ENCODE assay signal across 10 mouse cellular contexts in the genomic region with DNA sequence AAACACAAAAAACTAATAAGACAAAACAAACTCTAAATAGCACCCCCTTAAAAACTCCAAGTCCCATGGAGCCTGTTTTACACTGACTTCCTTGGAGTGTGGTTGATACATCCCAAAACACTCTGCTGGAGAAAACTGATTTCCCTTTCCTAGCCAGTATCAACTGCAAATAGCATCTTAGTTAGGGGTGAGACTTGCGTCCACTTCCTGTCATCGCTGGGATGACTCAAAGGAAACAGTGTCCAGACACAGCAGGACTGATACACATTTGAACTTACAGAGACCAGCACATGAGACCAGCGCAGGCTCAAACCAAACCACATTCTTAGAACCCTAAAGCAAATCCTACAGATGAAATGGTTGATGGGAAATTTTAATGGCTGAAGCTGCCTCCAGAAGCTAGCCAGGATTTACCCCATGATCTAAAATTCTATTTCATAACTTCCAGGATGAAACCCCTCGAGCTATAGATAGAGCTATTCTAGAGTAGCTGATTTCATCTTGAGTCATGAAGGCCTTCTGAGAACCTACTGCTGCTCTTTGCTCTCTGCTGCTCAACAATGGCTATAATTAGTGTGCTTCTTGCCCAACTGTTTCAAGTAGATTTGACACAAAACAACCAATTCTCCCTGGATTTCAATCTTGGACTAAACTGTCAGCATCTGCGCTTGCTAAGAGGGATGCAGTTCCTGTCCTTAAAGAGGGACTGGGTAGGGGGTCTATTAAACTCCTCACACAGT.
A peak's percentile ranks its signal among the peaks of the same experiment; 100 is the strongest.
DNase-seq lines count a peak whose midpoint lies in the region; ATAC-seq and TF ChIP-seq lines count a peak whose summit lies in the region.
"Had no signal": no experiment of that assay in that cellular context is flagged by ENCODE, and none has a peak within 500 bp of the region (broad histone marks: within the 10 kb centered on the region; RNA-seq: fewer than 3 reads in every experiment).

No protein-coding gene starts in this region.

- H3K4me2 ChIP-seq in kidney, embryonic 16.5 days (replicated peaks; ENCODE audit: low read depth, low read length) = no peak overlapping the region
- no peak overlapping the region for H3K4me2 ChIP-seq in midbrain, embryonic 16.5 days (ENCODE audit: low read length)
- H3K4me2 ChIP-seq: liver, embryonic 13.5 days; midbrain, embryonic 15.5 days had no signal

- peak; percentile 47 to 70 for DNase-seq in heart, adult 18-20 months
- no peak for DNase-seq in heart, postnatal 25 days (ENCODE audit: low spot score)
- peak; percentile 39 for DNase-seq in A20 (ENCODE audit: low read depth, low spot score)
- DNase-seq in heart, adult 2 months = no peak
- no peak for DNase-seq in frontal cortex, adult 2 months (ENCODE audit: extremely low spot score in 1 of 2, low spot score in 1 of 2)
- DNase-seq in spleen, postnatal 14 days (ENCODE audit: low spot score in 2 of 2) = no peak
- DNase-seq: liver, embryonic 13.5 days had no signal

- intact Hi-C loops in heart, postnatal 25 days (cut with DNase I) = loop anchor here (2.0 kb wide), 2 partner anchors 53 to 151 kb away; no protein-coding TSS in a partner anchor
- intact Hi-C loops in heart, adult 2 months (cut with DNase I) = loop anchor here (1.0 to 5.0 kb wide), 3 partner anchors 107 to 241 kb away; no protein-coding TSS in a partner anchor

- TF ChIP-seq EP300 in heart, adult 2 months (IDR thresholded peaks at IDR 0.05; ENCODE audit: insufficient read depth, low read depth, low read length) = no peak

- H3K9me3 ChIP-seq in kidney, embryonic 16.5 days (ENCODE audit: low read length) = peaks cover under 1% of the 10 kb centered on the region
- peaks cover under 1% of the 10 kb centered on the region; the same call in 1 of the 2 replicates for H3K9me3 ChIP-seq in midbrain, embryonic 16.5 days (replicated peaks; ENCODE audit: control insufficient read depth, low read length, poor library complexity, severe bottlenecking)

- no peak overlapping the region for H3K4me3 ChIP-seq in heart, adult 2 months
- no peak overlapping the region for H3K4me3 ChIP-seq in kidney, embryonic 16.5 days (ENCODE audit: low read length)
- H3K4me3 ChIP-seq in midbrain, embryonic 16.5 days (ENCODE audit: low read depth, low read length) = no peak overlapping the region
- H3K4me3 ChIP-seq: liver, embryonic 13.5 days; midbrain, embryonic 15.5 days had no signal

- TF ChIP-seq POLR2A in heart, adult 2 months (IDR thresholded peaks at IDR 0.05; ENCODE audit: insufficient read depth, low read depth, low read length) = no peak

- ATAC-seq in kidney, embryonic 16.5 days (ENCODE audit: low FRiP score, low TSS enrichment) = no peak
- no peak for ATAC-seq in midbrain, embryonic 16.5 days

- H3K9ac ChIP-seq in heart, adult 2 months (ENCODE audit: low read depth, low read length) = no peak overlapping the region
- H3K9ac ChIP-seq in kidney, embryonic 16.5 days (replicated peaks; ENCODE audit: low read length) = no peak overlapping the region
- H3K9ac ChIP-seq in midbrain, embryonic 16.5 days (ENCODE audit: low read depth, low read length) = no peak overlapping the region
- H3K9ac ChIP-seq: liver, embryonic 13.5 days; midbrain, embryonic 15.5 days had no signal

- peak overlapping the region; percentile 51 for H3K27ac ChIP-seq in heart, adult 2 months
- H3K27ac ChIP-seq in kidney, embryonic 16.5 days (ENCODE audit: low read length) = peak overlapping the region; percentile 75
- H3K27ac ChIP-seq in midbrain, embryonic 16.5 days (ENCODE audit: low read length) = no peak overlapping the region
- H3K27ac ChIP-seq: midbrain, embryonic 15.5 days had no signal

- WGBS in heart, adult 2 months = 31% methylated on average over 5 of the region's 5 CpGs
- 81% methylated on average over 5 of the region's 5 CpGs for WGBS in kidney, embryonic 16.5 days
- WGBS in midbrain, embryonic 16.5 days = 80% methylated on average over 5 of the region's 5 CpGs

- H3K36me3 ChIP-seq in heart, adult 2 months (ENCODE audit: control insufficient read depth, insufficient read depth, low read length) = peaks cover 13% of the 10 kb centered on the region
- H3K36me3 ChIP-seq in kidney, embryonic 16.5 days (ENCODE audit: insufficient read depth, low read length) = no peaks in the 10 kb centered on the region
- no peaks in the 10 kb centered on the region for H3K36me3 ChIP-seq in midbrain, embryonic 16.5 days (ENCODE audit: control insufficient read depth, insufficient read depth, low read length)
- H3K36me3 ChIP-seq: liver, embryonic 13.5 days; midbrain, embryonic 15.5 days had no signal

- TF ChIP-seq CTCF in heart, adult 2 months (IDR thresholded peaks at IDR 0.05) = no peak

- peaks cover 13% of the 10 kb centered on the region for H3K4me1 ChIP-seq in heart, adult 2 months (ENCODE audit: control insufficient read depth, insufficient read depth, low read length)
- no peaks in the 10 kb centered on the region for H3K4me1 ChIP-seq in kidney, embryonic 16.5 days (ENCODE audit: insufficient read depth, low read length)
- H3K4me1 ChIP-seq in midbrain, embryonic 16.5 days (ENCODE audit: control insufficient read depth, insufficient read depth, low read length) = peaks cover 3% of the 10 kb centered on the region; the same call in 1 of the 2 replicates
- H3K4me1 ChIP-seq: midbrain, embryonic 15.5 days had no signal

- no peaks in the 10 kb centered on the region for H3K27me3 ChIP-seq in heart, adult 2 months (ENCODE audit: control insufficient read depth, insufficient read depth, low read length)
- no peaks in the 10 kb centered on the region for H3K27me3 ChIP-seq in kidney, embryonic 16.5 days (ENCODE audit: insufficient read depth, low read length)
- no peaks in the 10 kb centered on the region for H3K27me3 ChIP-seq in midbrain, embryonic 16.5 days (ENCODE audit: control insufficient read depth, insufficient read depth, low read depth, low read length)
- H3K27me3 ChIP-seq: liver, embryonic 13.5 days; midbrain, embryonic 15.5 days had no signal

- H3K79me2 ChIP-seq in heart, adult 2 months (replicated peaks; ENCODE audit: control insufficient read depth, insufficient read depth, low read length) = peaks cover 4% of the 10 kb centered on the region; the same call in 1 of the 2 replicates

Comparison
In these comparisons a context has a peak if more than half of its experiments do, and no peak if none do; other contexts are left out.
1. DNase-seq: peak in heart, adult 18-20 months (2 of 2) and A20 (single experiment); none in heart, postnatal 25 days (single experiment), heart, adult 2 months (0 of 2), frontal cortex, adult 2 months (0 of 2) and spleen, postnatal 14 days (0 of 2).